14 mouse cellular contexts compared by ENCODE assay signal in the genomic region with DNA sequence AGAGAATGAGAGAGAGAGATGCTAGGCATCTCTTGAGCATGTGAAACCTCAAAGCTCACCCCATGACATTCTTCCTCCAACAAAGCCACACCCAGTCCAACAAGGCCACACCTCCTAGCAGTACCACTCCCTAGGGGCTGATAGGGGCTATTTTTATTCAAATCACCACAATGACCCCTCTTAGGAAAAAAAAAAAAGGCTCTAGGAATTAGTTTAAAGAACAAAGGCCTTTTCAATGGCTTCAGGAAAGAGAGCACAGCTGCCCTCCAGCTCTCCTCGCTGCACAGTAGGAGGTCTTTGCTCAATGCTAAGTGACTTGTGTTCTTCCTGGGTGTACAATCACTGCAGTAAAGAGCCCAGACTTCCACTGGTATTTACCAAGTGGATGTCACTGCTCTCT.
DNase-seq lines count a peak whose midpoint lies in the region; ATAC-seq and TF ChIP-seq lines count a peak whose summit lies in the region.
"Had no signal": no experiment of that assay in that cellular context is flagged by ENCODE, and none has a peak within 500 bp of the region (broad histone marks: within the 10 kb centered on the region; RNA-seq: fewer than 3 reads in every experiment).

No protein-coding gene starts in this region.

- H3K36me3 ChIP-seq in CH12.LX (replicated peaks in 1 of 2; ENCODE audit: control insufficient read depth in 1 of 2, insufficient read depth in 1 of 2, low read length in 1 of 2): no peaks in the 10 kb centered on the region
- no peaks in the 10 kb centered on the region for H3K36me3 ChIP-seq in embryonic facial prominence, embryonic 11.5 days (replicated peaks; ENCODE audit: control insufficient read depth, insufficient read depth, low read depth, low read length)
- no peaks in the 10 kb centered on the region for H3K36me3 ChIP-seq in hindbrain, embryonic 13.5 days
- H3K36me3 ChIP-seq: limb, embryonic 10.5 days had no signal

- 9% methylated on average over 1 of the region's 1 CpGs for WGBS in embryonic facial prominence, embryonic 11.5 days
- 0% methylated on average over 1 of the region's 1 CpGs for WGBS in hindbrain, embryonic 13.5 days
- WGBS in cerebellum, adult 2 months: 8% methylated on average over 1 of the region's 1 CpGs

- no peak overlapping the region for H3K9ac ChIP-seq in CH12.LX (ENCODE audit: insufficient read depth, low read depth)
- no peak overlapping the region for H3K9ac ChIP-seq in embryonic facial prominence, embryonic 11.5 days (replicated peaks; ENCODE audit: low read length)
- no peak overlapping the region for H3K9ac ChIP-seq in hindbrain, embryonic 13.5 days

- TF ChIP-seq RAD21 in CH12.LX (IDR thresholded peaks at IDR 0.05; ENCODE audit: low read depth, low read length): no peak

- TF ChIP-seq POLR2A in CH12.LX (IDR thresholded peaks at IDR 0.05; ENCODE audit: low read depth, low read length): no peak
- no peak for TF ChIP-seq POLR2A in cerebellum, adult 2 months (IDR thresholded peaks at IDR 0.05; ENCODE audit: borderline replicate concordance, insufficient read depth, low read length)

- no peak for ATAC-seq in embryonic facial prominence, embryonic 11.5 days (replicated peaks; ENCODE audit: insufficient number of reproducible peaks, low FRiP score, low TSS enrichment, low read depth)
- ATAC-seq in hindbrain, embryonic 13.5 days (ENCODE audit: low FRiP score): peak; percentile 43; the same call in 1 of the 2 replicates

- H3K27me3 ChIP-seq in CH12.LX (replicated peaks): no peaks in the 10 kb centered on the region
- H3K27me3 ChIP-seq in embryonic facial prominence, embryonic 11.5 days (ENCODE audit: control insufficient read depth, insufficient read depth, low read length): no peaks in the 10 kb centered on the region
- no peaks in the 10 kb centered on the region for H3K27me3 ChIP-seq in hindbrain, embryonic 13.5 days
- no peaks in the 10 kb centered on the region for H3K27me3 ChIP-seq in cerebellum, adult 2 months (ENCODE audit: control insufficient read depth, insufficient read depth, low read length)

- dilution Hi-C loops in CH12.LX (cut with MboI; ENCODE audit: extremely low pct_ligation_motif_present, extremely low pct_unique_long_range_greater_than_20kb, low sequenced_read_pairs): no loop called here

- no peak for TF ChIP-seq EP300 in CH12.LX (IDR thresholded peaks at IDR 0.05; ENCODE audit: low read length)

- no peaks in the 10 kb centered on the region for H3K79me2 ChIP-seq in CH12.LX (replicated peaks; ENCODE audit: control insufficient read depth, extremely low read depth, insufficient read depth, poor library complexity, severe bottlenecking)

- no peak overlapping the region for H3K27ac ChIP-seq in CH12.LX (ENCODE audit: insufficient read depth, low read depth)
- no peak overlapping the region for H3K27ac ChIP-seq in embryonic facial prominence, embryonic 11.5 days (replicated peaks; ENCODE audit: low read depth, low read length)
- no peak overlapping the region for H3K27ac ChIP-seq in hindbrain, embryonic 13.5 days
- H3K27ac ChIP-seq in cerebellum, adult 2 months (ENCODE audit: insufficient read depth, low read length): no peak overlapping the region
- H3K27ac ChIP-seq: layer of hippocampus, adult 2 months; limb, embryonic 10.5 days; macrophage had no signal

- H3K4me2 ChIP-seq in CH12.LX (ENCODE audit: insufficient read depth, low read depth, poor library complexity, severe bottlenecking): no peak overlapping the region
- H3K4me2 ChIP-seq in embryonic facial prominence, embryonic 11.5 days (ENCODE audit: low read depth, low read length): no peak overlapping the region
- no peak overlapping the region for H3K4me2 ChIP-seq in hindbrain, embryonic 13.5 days

- intact Hi-C loops in gastrocnemius, postnatal 14 days (cut with DNase I; ENCODE audit: low total_unique reads): no loop called here

- in situ Hi-C loops in CH12.LX (cut with MboI; ENCODE audit: low pct_ligation_motif_present, low pct_unique_long_range_greater_than_20kb, low sequenced_read_pairs): no loop called here

- DNase-seq in CH12.LX (ENCODE audit: extremely low read depth): peak; percentile 1
- DNase-seq in Muller cell, postnatal 12 days (ENCODE audit: inconsistent ontology term): peak; percentile 47
- DNase-seq in embryonic facial prominence, embryonic 11.5 days (ENCODE audit: low spot score): peak; percentile 30
- no peak for DNase-seq in B cell, adult 2 months
- DNase-seq in kidney, postnatal 10 days: no peak
- DNase-seq in cerebellum, adult 2 months: no peak
- DNase-seq in gastrocnemius, postnatal 14 days: no peak
- DNase-seq: cerebellum, postnatal 14 days; heart, postnatal 10 days; kidney, adult 2 months had no signal

- no peaks in the 10 kb centered on the region for H3K9me3 ChIP-seq in CH12.LX (replicated peaks; ENCODE audit: low read length)
- H3K9me3 ChIP-seq in embryonic facial prominence, embryonic 11.5 days (replicated peaks; ENCODE audit: control insufficient read depth, low read length): no peaks in the 10 kb centered on the region
- H3K9me3 ChIP-seq in hindbrain, embryonic 13.5 days: no peaks in the 10 kb centered on the region
- H3K9me3 ChIP-seq: limb, embryonic 10.5 days had no signal

- no peaks in the 10 kb centered on the region for H3K4me1 ChIP-seq in CH12.LX (ENCODE audit: control insufficient read depth in 1 of 2, insufficient read depth in 2 of 2)
- no peaks in the 10 kb centered on the region for H3K4me1 ChIP-seq in embryonic facial prominence, embryonic 11.5 days (ENCODE audit: control insufficient read depth, insufficient read depth, low read length)
- H3K4me1 ChIP-seq in hindbrain, embryonic 13.5 days (replicated peaks): 0 out of 2 replicates have a peak, but pooled peaks cover 2% of the 10 kb centered on the region
- H3K4me1 ChIP-seq in cerebellum, adult 2 months (ENCODE audit: control insufficient read depth, insufficient read depth, low read length): no peaks in the 10 kb centered on the region
- H3K4me1 ChIP-seq: limb, embryonic 10.5 days had no signal

- no peak for TF ChIP-seq CTCF in CH12.LX (conservative IDR thresholded peaks at IDR 0.05 in 1 of 2, IDR thresholded peaks at IDR 0.05 in 1 of 2; ENCODE audit: low read depth in 2 of 2, low read length in 2 of 2)
- TF ChIP-seq CTCF in cerebellum, adult 2 months (IDR thresholded peaks at IDR 0.05; ENCODE audit: borderline replicate concordance, insufficient read depth, low read depth, low read length): no peak

- no peak overlapping the region for H3K4me3 ChIP-seq in CH12.LX (replicated peaks in 1 of 3; ENCODE audit: low read depth in 2 of 3, low read length in 2 of 3, poor library complexity in 1 of 3)
- H3K4me3 ChIP-seq in embryonic facial prominence, embryonic 11.5 days (ENCODE audit: low read depth, low read length): no peak overlapping the region
- no peak overlapping the region for H3K4me3 ChIP-seq in hindbrain, embryonic 13.5 days
- no peak overlapping the region for H3K4me3 ChIP-seq in cerebellum, adult 2 months (replicated peaks; ENCODE audit: insufficient read depth, low read depth, low read length)
- H3K4me3 ChIP-seq: layer of hippocampus, adult 2 months; limb, embryonic 10.5 days had no signal

TF ChIP-seq in CH12.LX, 34 proteins besides CTCF, POLR2A, EP300 and RAD21:
- TF ChIP-seq GABPA (IDR thresholded peaks at IDR 0.05; ENCODE audit: insufficient replicate concordance, low read depth, low read length) (no peak), E2F4 (IDR thresholded peaks at IDR 0.05; ENCODE audit: insufficient replicate concordance, low read depth, low read length) (no peak), JUND (conservative IDR thresholded peaks at IDR 0.05; ENCODE audit: low read depth, low read length) (no peak), IRF4 (IDR thresholded peaks at IDR 0.05; ENCODE audit: low read depth, low read length) (no peak), POLR2AphosphoS2 (IDR thresholded peaks at IDR 0.05; ENCODE audit: low read depth, low read length) (no peak), HCFC1 (IDR thresholded peaks at IDR 0.05; ENCODE audit: low read depth, low read length) (no peak), ZC3H11A (IDR thresholded peaks at IDR 0.05; ENCODE audit: low read depth, low read length) (no peak), UBTF (IDR thresholded peaks at IDR 0.05; ENCODE audit: low read depth, low read length) (no peak), MXI1 (IDR thresholded peaks at IDR 0.05; ENCODE audit: low read depth, low read length) (no peak), MAFK (IDR thresholded peaks at IDR 0.05; ENCODE audit: insufficient replicate concordance, low read length) (no peak), MAZ (IDR thresholded peaks at IDR 0.05; ENCODE audit: low read depth, low read length) (no peak), JUN (IDR thresholded peaks at IDR 0.05; ENCODE audit: insufficient read depth, low read depth, low read length) (no peak), CHD2 (IDR thresholded peaks at IDR 0.05; ENCODE audit: low read length) (no peak), MYC (IDR thresholded peaks at IDR 0.05; ENCODE audit: low read depth, low read length) (no peak)

Comparison
In these comparisons a context has a peak if more than half of its experiments do, and no peak if none do; other contexts are left out.
1. DNase-seq: peak in CH12.LX (single experiment), Muller cell, postnatal 12 days (single experiment) and embryonic facial prominence, embryonic 11.5 days (single experiment); none in B cell, adult 2 months (0 of 2), kidney, postnatal 10 days (single experiment), cerebellum, adult 2 months (0 of 2) and gastrocnemius, postnatal 14 days (single experiment).